Mouse (Mus musculus) neural tube, embryonic 13.5 days (tissue): Measurements from ENCODE around the gene Ccdc122. TPM values are rescaled to one million over a fixed set of nuclear protein-coding genes. Genes with fewer than 3 reads are reported as not detected.

Experiments
- ATAC-seq: fragments of 200-750 bp; cut with Nextera tagmentation; 2 replicates; pipeline ENCODE4 v1.8.0; 2017; ENCODE audit warnings: low read depth, mild to moderate bottlenecking, moderate TSS enrichment, moderate library complexity
- H3K27ac ChIP-seq: fragments of 300-500 bp; sonication (generic); replicated peaks from 2 replicates; pipeline ENCODE4 v1.5.1; 2015; ENCODE audit warnings: moderate library complexity, mild to moderate bottlenecking, inconsistent platforms
- H3K27me3 ChIP-seq: fragments of 300-500 bp; sonication (generic); 2 replicates; pipeline ENCODE4 v1.6.1; 2015; ENCODE audit warnings: mild to moderate bottlenecking, inconsistent platforms
- H3K36me3 ChIP-seq: fragments of 300-500 bp; sonication (generic); 2 replicates; pipeline ENCODE4 v1.6.1; 2015; ENCODE audit warnings: mild to moderate bottlenecking, inconsistent platforms
- H3K4me1 ChIP-seq: fragments of 300-500 bp; sonication (generic); replicated peaks from 2 replicates; pipeline ENCODE4 v1.6.1; 2015; ENCODE audit warnings: inconsistent platforms
- H3K4me2 ChIP-seq: fragments of 300-500 bp; sonication (generic); 2 replicates; pipeline ENCODE4 v1.6.1; 2015; ENCODE audit warnings: inconsistent platforms, mild to moderate bottlenecking, moderate library complexity
- H3K4me3 ChIP-seq: fragments of 300-500 bp; sonication (generic); 2 replicates; pipeline ENCODE4 v1.5.1; 2015; ENCODE audit warnings: mild to moderate bottlenecking, inconsistent platforms
- H3K9ac ChIP-seq: fragments of 300-500 bp; sonication (generic); 2 replicates; pipeline ENCODE4 v1.6.1; 2015; ENCODE audit warnings: moderate library complexity, mild to moderate bottlenecking, inconsistent platforms
- H3K9me3 ChIP-seq: fragments of 300-500 bp; sonication (generic); 2 replicates; pipeline ENCODE4 v1.6.1; 2016; ENCODE audit warnings: inconsistent platforms
- WGBS: fragments of 180-500 bp; shearing (Covaris S2); methylation state at CpG from one replicate; pipeline ENCODE4 v1.1.7; 2015; 5-methylcytosine and 5-hydroxymethylcytosine counted together
- polyA plus RNA-seq: library from polyadenylated mRNA; unstranded; fragments of >200 nt; fragmentation: Nextera tagmentation; extraction: Ambion mirVana; gene quantifications from 2 replicates; pipeline ENCODE4 v1.2.1, GENCODE M21; 2015

Ccdc122 gene
- polyA plus RNA-seq, 1 experiment from 2014 or later, result 1.2 TPM

- Histone ChIP-seq H3K36me3 (no peaks in the 10 kb centered on the region), H3K27me3 (peaks cover 4% of the 10 kb centered on the region; the same call in 1 of the 2 replicates), H3K4me2 (no peak overlapping the region), H3K4me3 (no peak overlapping the region), H3K9ac (no peak overlapping the region), H3K4me1 (no peaks in the 10 kb centered on the region; the same call in 1 of the 2 replicates), H3K9me3 (no peaks in the 10 kb centered on the region), H3K27ac (0 out of 2 replicates have a peak overlapping the region, but pooled peaks have one; percentile 24)
- ATAC-seq, result peak; percentile 90
- WGBS, result 29% methylated on average over 17 of the region's 17 CpGs
Measured at GRCm38 (mm10) chr14:77141324-77142282, 105.0 kb downstream of the Ccdc122 start.

DNA sequence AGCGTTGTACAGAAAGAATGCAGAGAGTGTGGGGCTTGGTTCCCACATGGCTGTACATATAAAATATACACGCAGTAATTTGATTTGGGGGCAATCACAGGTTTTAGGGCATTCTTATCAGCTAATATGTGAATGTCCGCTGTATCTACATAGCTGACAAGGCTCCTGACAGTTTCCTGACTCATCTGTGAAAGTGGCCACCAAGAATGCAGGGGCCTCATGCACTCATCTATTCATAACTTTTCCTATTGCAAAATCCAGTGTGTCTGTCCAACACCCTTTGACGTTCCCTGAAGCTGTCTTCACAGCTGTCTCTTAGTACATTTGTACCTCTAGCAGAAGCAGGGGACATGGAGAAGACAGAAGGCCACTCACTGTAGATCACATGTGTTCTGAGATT lies 108.5 kb downstream of the Ccdc122 start:
- 92% methylated on average over 4 of the region's 4 CpGs for WGBS
- H3K4me2 ChIP-seq, result no peak overlapping the region
- no peak overlapping the region for H3K27ac ChIP-seq
- no peak for ATAC-seq
- no peaks in the 10 kb centered on the region; the same call in 1 of the 2 replicates for H3K4me1 ChIP-seq
- H3K36me3 ChIP-seq, result no peaks in the 10 kb centered on the region
- no peaks in the 10 kb centered on the region; the same call in 1 of the 2 replicates for H3K27me3 ChIP-seq
- no peaks in the 10 kb centered on the region for H3K9me3 ChIP-seq
- H3K9ac ChIP-seq, result no peak overlapping the region
- no peak overlapping the region for H3K4me3 ChIP-seq

DNA sequence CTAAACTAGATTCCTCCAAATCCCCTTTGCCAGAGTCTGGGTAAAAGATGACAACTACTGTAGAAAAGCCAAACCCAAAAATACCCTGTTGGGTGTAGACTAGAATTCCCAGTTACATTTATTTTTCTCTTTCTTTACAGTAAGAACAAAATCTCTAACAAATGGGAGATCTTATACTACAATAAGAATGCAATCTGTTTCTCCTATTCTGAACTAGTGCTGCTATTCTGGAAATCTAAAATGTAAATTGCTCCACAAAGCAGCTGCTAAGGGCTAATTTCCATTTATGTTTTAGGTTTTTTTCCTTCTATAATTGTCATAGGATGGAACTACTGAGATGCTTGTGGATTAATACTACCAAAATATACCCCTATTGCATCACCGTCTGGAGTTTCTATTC lies 111.1 kb downstream of the Ccdc122 start:
- no peaks in the 10 kb centered on the region for H3K27me3 ChIP-seq
- H3K36me3 ChIP-seq, result no peaks in the 10 kb centered on the region
- no peaks in the 10 kb centered on the region for H3K4me1 ChIP-seq
- no peak for ATAC-seq
- no peaks in the 10 kb centered on the region for H3K9me3 ChIP-seq
- WGBS, result 90% methylated on average over 1 of the region's 1 CpGs
- H3K4me3 ChIP-seq, result no peak overlapping the region
- no peak overlapping the region for H3K4me2 ChIP-seq
- H3K9ac ChIP-seq, result no peak overlapping the region
- H3K27ac ChIP-seq, result no peak overlapping the region

DNA sequence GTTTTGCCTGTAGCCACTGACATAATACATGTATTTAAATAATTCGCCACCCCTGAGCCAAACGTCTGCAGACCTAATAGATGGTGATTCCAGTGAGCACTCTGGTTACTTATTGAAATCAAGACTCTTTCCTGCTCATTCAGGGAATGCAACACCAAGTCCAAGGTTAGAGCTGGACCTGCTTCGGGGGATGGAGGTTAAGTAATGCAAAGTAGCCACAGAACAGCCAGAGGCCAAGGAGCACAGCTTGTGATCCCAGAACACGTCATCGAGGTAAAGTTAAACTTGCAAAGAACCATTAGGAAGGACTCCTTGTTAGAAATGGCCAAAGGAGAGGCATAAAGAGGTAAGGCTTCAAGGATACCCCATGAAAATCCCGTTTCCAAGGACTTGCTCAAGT lies 114.0 kb downstream of the Ccdc122 start:
- Histone ChIP-seq H3K36me3 (no peaks in the 10 kb centered on the region), H3K27me3 (no peaks in the 10 kb centered on the region; the same call in 1 of the 2 replicates), H3K9me3 (no peaks in the 10 kb centered on the region), H3K4me2 (no peak overlapping the region), H3K4me1 (peaks cover 9% of the 10 kb centered on the region), H3K27ac (no peak overlapping the region), H3K9ac (no peak overlapping the region), H3K4me3 (no peak overlapping the region)
- no peak for ATAC-seq
- WGBS, result 69% methylated on average over 6 of the region's 6 CpGs

DNA sequence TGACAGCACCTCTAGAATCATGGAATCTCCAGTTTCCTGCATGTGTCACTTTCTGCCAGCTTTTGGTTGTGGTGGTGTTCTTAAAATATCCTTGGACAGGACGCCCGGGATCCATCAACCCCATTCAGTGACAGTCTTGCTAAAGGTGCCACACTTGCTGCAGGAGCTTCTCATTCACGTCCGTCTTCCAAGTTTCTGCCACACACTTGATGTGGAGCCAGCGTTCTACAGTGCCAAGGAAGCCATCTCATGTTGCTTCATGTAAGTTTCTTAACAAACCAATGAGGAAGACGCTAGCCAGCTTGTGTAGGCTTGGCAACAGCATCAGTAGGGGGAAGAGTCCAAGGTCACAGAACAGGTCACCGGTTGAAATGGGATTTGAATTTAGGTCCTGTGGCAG lies 114.9 kb downstream of the Ccdc122 start:
- Histone ChIP-seq H3K4me2 (no peak overlapping the region), H3K27me3 (no peaks in the 10 kb centered on the region; the same call in 1 of the 2 replicates), H3K9ac (no peak overlapping the region), H3K36me3 (no peaks in the 10 kb centered on the region), H3K27ac (no peak overlapping the region), H3K4me3 (no peak overlapping the region), H3K4me1 (peaks cover 14% of the 10 kb centered on the region), H3K9me3 (no peaks in the 10 kb centered on the region)
- 94% methylated on average over 7 of the region's 7 CpGs for WGBS
- ATAC-seq, result no peak

GRCm38 (mm10) chr14:77156222-77156910 lies 119.8 kb downstream of the Ccdc122 start, which contains the start of gene Enox1:
Gene Enox1, plus strand, starts transcription at chr14:77156763.
- ATAC-seq, result peak; percentile 91
- H3K4me2 ChIP-seq, result peak within 1 kb of the TSS; percentile 63
- peaks cover 53% of the 10 kb centered on the region for H3K4me1 ChIP-seq
- no peaks in the 10 kb centered on the region for H3K36me3 ChIP-seq
- WGBS, result under 1% methylated on average over 72 of the region's 73 CpGs
- no peaks in the 10 kb centered on the region; the same call in 1 of the 2 replicates for H3K27me3 ChIP-seq
- peak within 1 kb of the TSS; percentile 92 for H3K9ac ChIP-seq
- H3K27ac ChIP-seq, result peak within 1 kb of the TSS; percentile 96
- H3K9me3 ChIP-seq, result no peaks in the 10 kb centered on the region
- peak within 1 kb of the TSS; percentile 78 for H3K4me3 ChIP-seq

GRCm38 (mm10) chr14:77156911-77157504 lies 120.4 kb downstream of the Ccdc122 start:
- no peaks in the 10 kb centered on the region for H3K9me3 ChIP-seq
- H3K9ac ChIP-seq, result peak overlapping the region; percentile 92
- H3K36me3 ChIP-seq, result no peaks in the 10 kb centered on the region
- peak; percentile 67 for ATAC-seq
- H3K27me3 ChIP-seq, result no peaks in the 10 kb centered on the region; the same call in 1 of the 2 replicates
- H3K4me3 ChIP-seq, result peak overlapping the region; percentile 78
- WGBS, result under 1% methylated on average over 58 of the region's 64 CpGs
- H3K27ac ChIP-seq, result peak overlapping the region; percentile 96
- peak overlapping the region; percentile 63 for H3K4me2 ChIP-seq
- H3K4me1 ChIP-seq, result peaks cover 57% of the 10 kb centered on the region

- peaks cover 62% of the 10 kb centered on the region for H3K4me1 ChIP-seq
- under 1% methylated on average over 31 of the region's 31 CpGs for WGBS
- peak overlapping the region; percentile 96 for H3K27ac ChIP-seq
- peak; percentile 83 for ATAC-seq
- peak overlapping the region; percentile 92 for H3K9ac ChIP-seq
- H3K4me3 ChIP-seq, result peak overlapping the region; percentile 78
- no peaks in the 10 kb centered on the region; the same call in 1 of the 2 replicates for H3K27me3 ChIP-seq
- H3K36me3 ChIP-seq, result no peaks in the 10 kb centered on the region
- H3K9me3 ChIP-seq, result no peaks in the 10 kb centered on the region
- peak overlapping the region; percentile 63 for H3K4me2 ChIP-seq
Measured at GRCm38 (mm10) chr14:77157505-77157911, 120.9 kb downstream of the Ccdc122 start.

DNA sequence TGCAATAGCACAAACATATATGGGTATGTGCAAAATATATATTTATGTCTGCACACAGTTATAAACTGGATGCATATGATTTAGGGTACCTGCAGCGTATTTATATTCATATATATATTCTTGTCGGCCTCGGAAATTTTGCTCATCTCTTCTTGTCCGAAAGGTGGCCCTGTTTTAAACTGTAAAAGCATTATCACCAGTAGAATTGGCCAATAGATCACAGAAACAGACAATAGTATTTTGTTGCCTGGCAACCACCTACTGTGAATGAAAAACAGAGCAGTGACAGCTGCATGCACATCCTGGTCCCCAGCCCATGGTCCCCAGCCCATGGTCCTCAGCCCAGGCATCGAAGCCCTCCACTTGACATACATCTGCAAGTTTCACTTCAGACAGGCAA lies 122.8 kb downstream of the Ccdc122 start:
- Histone ChIP-seq H3K36me3 (no peaks in the 10 kb centered on the region), H3K27ac (peak overlapping the region; percentile 39), H3K4me3 (peak overlapping the region; percentile 78), H3K27me3 (no peaks in the 10 kb centered on the region; the same call in 1 of the 2 replicates), H3K9ac (peak overlapping the region; percentile 51), H3K9me3 (no peaks in the 10 kb centered on the region), H3K4me1 (peaks cover 73% of the 10 kb centered on the region), H3K4me2 (peak overlapping the region; percentile 63)
- 36% methylated on average over 5 of the region's 5 CpGs for WGBS
- ATAC-seq, result no peak
